Mouse (Mus musculus) hindbrain, embryonic 14.5 days (tissue): ENCODE results near the gene Ttc22. TPM values are rescaled to one million over a fixed set of nuclear protein-coding genes. Genes with fewer than 3 reads are reported as not detected.

ENCODE experiments used
- ATAC-seq: fragments of 200-750 bp; cut with Nextera tagmentation; 2 replicates; pipeline ENCODE4 v1.8.0; 2017; ENCODE audit warnings: moderate number of reproducible peaks, mild to moderate bottlenecking, moderate TSS enrichment, moderate library complexity; ENCODE audit not compliant: low FRiP score
- DNase-seq: peaks from one replicate; pipeline ENCODE4 v3.0.0-alpha.2; 2015; ENCODE audit warnings: low spot score
- H3K27ac ChIP-seq: fragments of 300-500 bp; sonication (generic); 2 replicates; pipeline ENCODE4 v1.5.1; 2014; ENCODE audit warnings: mild to moderate bottlenecking, moderate library complexity
- H3K27me3 ChIP-seq: fragments of 300-500 bp; sonication (generic); 2 replicates; pipeline ENCODE4 v1.6.1; 2014; ENCODE audit warnings: mild to moderate bottlenecking, low read length, mixed read lengths; ENCODE audit not compliant: control insufficient read depth, insufficient read depth
- H3K36me3 ChIP-seq: fragments of 300-500 bp; sonication (generic); replicated peaks from 2 replicates; pipeline ENCODE4 v1.6.1; 2014; ENCODE audit not compliant: control insufficient read depth, insufficient read depth
- H3K4me1 ChIP-seq: fragments of 300-500 bp; sonication (generic); replicated peaks from 2 replicates; pipeline ENCODE4 v1.6.1; 2014; ENCODE audit warnings: antibody characterized with exemption, low read length, mixed read lengths; ENCODE audit not compliant: control insufficient read depth, insufficient read depth
- H3K4me2 ChIP-seq: fragments of 300-500 bp; sonication (generic); replicated peaks from 2 replicates; pipeline ENCODE4 v1.6.1; 2014; ENCODE audit warnings: mild to moderate bottlenecking, moderate library complexity
- H3K4me3 ChIP-seq: fragments of 300-500 bp; sonication (generic); replicated peaks from 2 replicates; pipeline ENCODE4 v1.5.1; 2014; ENCODE audit warnings: mild to moderate bottlenecking, low read length
- H3K9ac ChIP-seq: fragments of 300-500 bp; sonication (generic); 2 replicates; pipeline ENCODE4 v1.6.1; 2014
- H3K9me3 ChIP-seq: fragments of 300-500 bp; sonication (generic); 2 replicates; pipeline ENCODE4 v1.6.1; 2016; ENCODE audit warnings: low read length; ENCODE audit not compliant: control insufficient read depth
- WGBS: fragments of 180-500 bp; shearing (Covaris S2); extraction: QIAGEN DNeasy Blood & Tissue Kit; methylation state at CpG from one replicate; pipeline ENCODE4 v1.1.7; 2014; 5-methylcytosine and 5-hydroxymethylcytosine counted together
- polyA plus RNA-seq: library from polyadenylated mRNA; unstranded; fragments of >200 nt; fragmentation: Nextera tagmentation; extraction: Ambion mirVana; gene quantifications from 2 replicates; pipeline ENCODE4 v1.2.1, GENCODE M21; 2014

The Ttc22 gene
- polyA plus RNA-seq, 1 experiment from 2014 or later: 1.9 TPM

- Histone ChIP-seq H3K27me3 (no peaks in the 10 kb centered on the region), H3K9ac (no peak overlapping the region), H3K4me2 (no peak overlapping the region), H3K27ac (no peak overlapping the region), H3K9me3 (no peaks in the 10 kb centered on the region), H3K4me3 (no peak overlapping the region), H3K4me1 (no peaks in the 10 kb centered on the region), H3K36me3 (peaks cover 99% of the 10 kb centered on the region)
- ATAC-seq (no peak), DNase-seq (no peak)
- 91% methylated on average over 6 of the region's 6 CpGs for WGBS
Observed at GRCm38 (mm10) chr4:106664697-106665096, 42.5 kb downstream of the Ttc22 start.

GRCm38 (mm10) chr4:106665269-106665668, 43.0 kb downstream of the Ttc22 start:
- DNase-seq (no peak), ATAC-seq (no peak)
- 98% methylated on average over 2 of the region's 2 CpGs for WGBS
- no peaks in the 10 kb centered on the region for H3K9me3 ChIP-seq
- H3K27me3 ChIP-seq: no peaks in the 10 kb centered on the region
- no peak overlapping the region for H3K27ac ChIP-seq
- H3K4me1 ChIP-seq: no peaks in the 10 kb centered on the region
- H3K4me3 ChIP-seq: no peak overlapping the region
- peaks cover 99% of the 10 kb centered on the region for H3K36me3 ChIP-seq
- H3K9ac ChIP-seq: no peak overlapping the region
- H3K4me2 ChIP-seq: no peak overlapping the region

- Histone ChIP-seq H3K9ac (no peak overlapping the region), H3K9me3 (no peaks in the 10 kb centered on the region), H3K4me1 (no peaks in the 10 kb centered on the region), H3K27me3 (no peaks in the 10 kb centered on the region), H3K36me3 (peaks cover 99% of the 10 kb centered on the region), H3K27ac (no peak overlapping the region), H3K4me3 (no peak overlapping the region), H3K4me2 (no peak overlapping the region)
- DNase-seq (no peak), ATAC-seq (no peak)
- WGBS: 94% methylated on average over 10 of the region's 10 CpGs
Observed at GRCm38 (mm10) chr4:106665673-106666072, 43.4 kb downstream of the Ttc22 start.

GRCm38 (mm10) chr4:106666546-106666945, 44.3 kb downstream of the Ttc22 start:
- H3K4me2 ChIP-seq: no peak overlapping the region
- ATAC-seq (no peak), DNase-seq (no peak)
- H3K27ac ChIP-seq: no peak overlapping the region
- H3K9ac ChIP-seq: no peak overlapping the region
- WGBS: 94% methylated on average over 2 of the region's 2 CpGs
- H3K9me3 ChIP-seq: no peaks in the 10 kb centered on the region
- no peak overlapping the region for H3K4me3 ChIP-seq
- no peaks in the 10 kb centered on the region for H3K27me3 ChIP-seq
- no peaks in the 10 kb centered on the region for H3K4me1 ChIP-seq
- H3K36me3 ChIP-seq: peaks cover 99% of the 10 kb centered on the region

- H3K9ac ChIP-seq: no peak overlapping the region
- no peaks in the 10 kb centered on the region for H3K27me3 ChIP-seq
- no peak for ATAC-seq
- DNase-seq: no peak
- no peak overlapping the region for H3K4me2 ChIP-seq
- no peak overlapping the region for H3K4me3 ChIP-seq
- H3K4me1 ChIP-seq: peaks cover 7% of the 10 kb centered on the region; the same call in 1 of the 2 replicates
- H3K36me3 ChIP-seq: peaks cover 50% of the 10 kb centered on the region
- no peaks in the 10 kb centered on the region for H3K9me3 ChIP-seq
- no peak overlapping the region for H3K27ac ChIP-seq
- WGBS: 92% methylated on average over 5 of the region's 5 CpGs
Observed at GRCm38 (mm10) chr4:106676749-106677148, 54.5 kb downstream of the Ttc22 start.

- Histone ChIP-seq H3K4me3 (peak within 1 kb of the TSS; percentile 61), H3K4me2 (peak within 1 kb of the TSS; percentile 76), H3K27me3 (no peaks in the 10 kb centered on the region), H3K9ac (peak within 1 kb of the TSS; percentile 63), H3K9me3 (no peaks in the 10 kb centered on the region), H3K27ac (no peak within 1 kb of the TSS), H3K4me1 (peaks cover 7% of the 10 kb centered on the region; the same call in 1 of the 2 replicates), H3K36me3 (peaks cover 32% of the 10 kb centered on the region)
- under 1% methylated on average over 43 of the region's 43 CpGs for WGBS
- ATAC-seq (peak; percentile 96), DNase-seq (peak; percentile 90)
Observed at GRCm38 (mm10) chr4:106678442-106679118, 56.3 kb downstream of the Ttc22 start, which contains the start of gene Ttc4. Gene Ttc4 (minus strand): TSS chr4:106678944.

- ATAC-seq: peak; percentile 2; the same call in 1 of the 2 replicates
- no peak overlapping the region for H3K9ac ChIP-seq
- WGBS: 39% methylated on average over 3 of the region's 3 CpGs
Observed at GRCm38 (mm10) chr4:106679152-106679551, 56.9 kb downstream of the Ttc22 start.

GRCm38 (mm10) chr4:106680955-106681354, 58.7 kb downstream of the Ttc22 start:
- Histone ChIP-seq H3K4me1 (peaks cover 7% of the 10 kb centered on the region; the same call in 1 of the 2 replicates), H3K27ac (no peak overlapping the region), H3K9ac (no peak overlapping the region), H3K9me3 (no peaks in the 10 kb centered on the region), H3K27me3 (no peaks in the 10 kb centered on the region), H3K4me3 (no peak overlapping the region), H3K4me2 (no peak overlapping the region), H3K36me3 (peaks cover 9% of the 10 kb centered on the region)
- 42% methylated on average over 2 of the region's 2 CpGs for WGBS
- DNase-seq: no peak
- ATAC-seq: no peak

More at GRCm38 (mm10) chr4:106679152-106679551, 56.9 kb downstream of the Ttc22 start:
- Histone ChIP-seq H3K36me3 (peaks cover 27% of the 10 kb centered on the region), H3K4me2 (peak overlapping the region; percentile 76), H3K27me3 (no peaks in the 10 kb centered on the region), H3K27ac (no peak overlapping the region), H3K9me3 (no peaks in the 10 kb centered on the region), H3K4me1 (peaks cover 7% of the 10 kb centered on the region; the same call in 1 of the 2 replicates), H3K4me3 (peak overlapping the region; percentile 61)
- DNase-seq: no peak

GRCm38 (mm10) chr4:106688636-106689296, 66.5 kb downstream of the Ttc22 start:
- Histone ChIP-seq H3K36me3 (no peaks in the 10 kb centered on the region), H3K4me2 (no peak overlapping the region), H3K27me3 (no peaks in the 10 kb centered on the region), H3K27ac (no peak overlapping the region), H3K4me3 (no peak overlapping the region), H3K9ac (no peak overlapping the region), H3K9me3 (no peaks in the 10 kb centered on the region), H3K4me1 (no peaks in the 10 kb centered on the region)
- no peak for DNase-seq
- no peak for ATAC-seq
- 54% methylated on average over 3 of the region's 3 CpGs for WGBS
